Mouse (Mus musculus) B cell, adult 62 days (primary cell): Measurements from ENCODE around the gene Panx1. TPM values are rescaled to one million over a fixed set of nuclear protein-coding genes. Genes with fewer than 3 reads are reported as not detected.

Source experiments
- total RNA-seq: library from RNA; stranded (reverse); gene quantifications from 4 replicates; pipeline ENCODE4 v1.2.4, GENCODE M21; 2023

Panx1 gene
- total RNA-seq: 36.5 to 50.4 TPM (median 45.5 TPM) in 4 replicates

GRCm38 (mm10) chr9:15045084-15045669 is at the start of gene Panx1:
Gene Panx1, minus strand, starts transcription at chr9:15045478.

Other genes with a start within 250 kb of the Panx1 start
- not detected in 4 replicates for gene Gpr83, start 185.3 kb downstream of the Panx1 start, total RNA-seq
- 0.60 to 0.79 TPM in 2 of 4 replicates, not detected in the others for gene Izumo1r, start 141.5 kb downstream of the Panx1 start, total RNA-seq
- not detected in 4 replicates for gene Hephl1, start 66.6 kb upstream of the Panx1 start, total RNA-seq
- gene Vstm5, start 193.6 kb upstream of the Panx1 start, total RNA-seq: not detected in 4 replicates
- gene Med17, start 234.5 kb upstream of the Panx1 start, total RNA-seq: 45.2 to 55.6 TPM (median 51.3 TPM) in 4 replicates